Mouse (Mus musculus): Measurements from ENCODE around the gene Shisa7. TPM values are rescaled to one million over a fixed set of nuclear protein-coding genes. Genes with fewer than 3 reads are reported as not detected.
A peak's percentile ranks its signal among the peaks of the same experiment; 100 is the strongest.

Gene Shisa7
- polyA plus RNA-seq, 1 experiment from 2014 or later: 3.3 TPM

- ATAC-seq (ENCODE audit: low FRiP score, low read depth): no peak
- H3K27ac ChIP-seq (replicated peaks): peak within 1 kb of the TSS; percentile 61
- no peaks in the 10 kb centered on the region for H3K9me3 ChIP-seq
- peaks cover 44% of the 10 kb centered on the region for H3K27me3 ChIP-seq
- peak within 1 kb of the TSS; percentile 87 for H3K4me2 ChIP-seq (replicated peaks)
- H3K4me1 ChIP-seq: peaks cover 20% of the 10 kb centered on the region
- H3K4me3 ChIP-seq: peak within 1 kb of the TSS; percentile 56
- H3K9ac ChIP-seq (replicated peaks): peak within 1 kb of the TSS; percentile 82
- WGBS: 15% methylated on average over 24 of the region's 40 CpGs
- peaks cover 9% of the 10 kb centered on the region for H3K36me3 ChIP-seq
Measured at GRCm38 (mm10) chr7:4789436-4789935, 55.0 kb downstream of the Shisa7 start, which contains the start of gene Tmem238. Gene Tmem238, minus strand, starts transcription at chr7:4789656.

- Histone ChIP-seq H3K4me2 (replicated peaks) (peak overlapping the region; percentile 87), H3K27ac (replicated peaks) (peak overlapping the region; percentile 61), H3K4me3 (peak overlapping the region; percentile 56), H3K9me3 (no peaks in the 10 kb centered on the region), H3K4me1 (peaks cover 13% of the 10 kb centered on the region), H3K36me3 (0 out of 2 replicates have a peak, but pooled peaks cover 2% of the 10 kb centered on the region), H3K9ac (replicated peaks) (peak overlapping the region; percentile 82), H3K27me3 (peaks cover 44% of the 10 kb centered on the region)
- peak; percentile 59 for ATAC-seq (ENCODE audit: low FRiP score, low read depth)
- WGBS: 2% methylated on average over 64 of the region's 64 CpGs
Measured at GRCm38 (mm10) chr7:4788499-4789435, 55.7 kb downstream of the Shisa7 start.

GRCm38 (mm10) chr7:4783667-4784268 is 60.7 kb downstream of the Shisa7 start:
- Histone ChIP-seq H3K27ac (replicated peaks) (no peak overlapping the region), H3K27me3 (peaks cover 46% of the 10 kb centered on the region), H3K9me3 (no peaks in the 10 kb centered on the region), H3K4me3 (no peak overlapping the region), H3K4me1 (peaks cover 14% of the 10 kb centered on the region; the same call in 1 of the 2 replicates), H3K9ac (replicated peaks) (no peak overlapping the region), H3K4me2 (replicated peaks) (no peak overlapping the region), H3K36me3 (no peaks in the 10 kb centered on the region)
- 86% methylated on average over 14 of the region's 14 CpGs for WGBS
- ATAC-seq (ENCODE audit: low FRiP score, low read depth): no peak

- Histone ChIP-seq H3K4me1 (peaks cover 13% of the 10 kb centered on the region), H3K9me3 (no peaks in the 10 kb centered on the region), H3K36me3 (no peaks in the 10 kb centered on the region), H3K27ac (replicated peaks) (no peak within 1 kb of the TSS), H3K4me2 (replicated peaks) (no peak within 1 kb of the TSS), H3K9ac (replicated peaks) (no peak within 1 kb of the TSS), H3K4me3 (no peak within 1 kb of the TSS), H3K27me3 (peaks cover 46% of the 10 kb centered on the region)
- ATAC-seq (ENCODE audit: low FRiP score, low read depth): no peak
- 84% methylated on average over 2 of the region's 2 CpGs for WGBS
Measured at GRCm38 (mm10) chr7:4782759-4783158, 61.7 kb downstream of the Shisa7 start, which contains the start of the genes Il11 and Tmem190. Gene Il11, minus strand, starts transcription at chr7:4782859. Gene Tmem190, plus strand, starts transcription at chr7:4782937.

GRCm38 (mm10) chr7:4782130-4782529 is 62.4 kb downstream of the Shisa7 start:
- ATAC-seq (ENCODE audit: low FRiP score, low read depth): no peak
- H3K9me3 ChIP-seq: no peaks in the 10 kb centered on the region
- H3K4me3 ChIP-seq: no peak overlapping the region
- H3K4me2 ChIP-seq (replicated peaks): no peak overlapping the region
- no peak overlapping the region for H3K9ac ChIP-seq (replicated peaks)
- H3K4me1 ChIP-seq: peaks cover 19% of the 10 kb centered on the region
- no peak overlapping the region for H3K27ac ChIP-seq (replicated peaks)
- H3K27me3 ChIP-seq: peaks cover 46% of the 10 kb centered on the region
- whole genome bisulfite sequencing: 58% methylated on average over 3 of the region's 3 CpGs
- no peaks in the 10 kb centered on the region for H3K36me3 ChIP-seq

- Histone ChIP-seq H3K4me1 (peaks cover 23% of the 10 kb centered on the region), H3K27me3 (peaks cover 59% of the 10 kb centered on the region), H3K4me3 (no peak overlapping the region), H3K36me3 (no peaks in the 10 kb centered on the region), H3K9ac (replicated peaks) (no peak overlapping the region; the same call in 1 of the 2 replicates), H3K4me2 (replicated peaks) (no peak overlapping the region), H3K9me3 (no peaks in the 10 kb centered on the region), H3K27ac (replicated peaks) (no peak overlapping the region)
- 35% methylated on average over 5 of the region's 5 CpGs for WGBS
- no peak for ATAC-seq (ENCODE audit: low FRiP score, low read depth)
Measured at GRCm38 (mm10) chr7:4779921-4780320, 64.6 kb downstream of the Shisa7 start.

- Histone ChIP-seq H3K27ac (replicated peaks) (no peak overlapping the region), H3K36me3 (no peaks in the 10 kb centered on the region), H3K9ac (replicated peaks) (peak overlapping the region; percentile 4; the same call in 1 of the 2 replicates), H3K4me2 (replicated peaks) (peak overlapping the region; percentile 48; the same call in 1 of the 2 replicates), H3K9me3 (no peaks in the 10 kb centered on the region), H3K4me3 (no peak overlapping the region), H3K4me1 (peaks cover 23% of the 10 kb centered on the region), H3K27me3 (peaks cover 56% of the 10 kb centered on the region)
- ATAC-seq (ENCODE audit: low FRiP score, low read depth): peak; percentile 17; the same call in 1 of the 2 replicates
- 3% methylated on average over 16 of the region's 20 CpGs for WGBS
Measured at GRCm38 (mm10) chr7:4777851-4778637, 66.5 kb downstream of the Shisa7 start.

- WGBS: 2% methylated on average over 35 of the region's 56 CpGs
Measured at GRCm38 (mm10) chr7:4776861-4777830, 67.3 kb downstream of the Shisa7 start.

GRCm38 (mm10) chr7:4776131-4776530 is 68.4 kb downstream of the Shisa7 start:
- ATAC-seq (ENCODE audit: low FRiP score, low read depth): no peak
- WGBS: 61% methylated on average over 10 of the region's 10 CpGs
- H3K27me3 ChIP-seq: peaks cover 56% of the 10 kb centered on the region

More at GRCm38 (mm10) chr7:4776861-4777830, 67.3 kb downstream of the Shisa7 start:
- no peaks in the 10 kb centered on the region for H3K36me3 ChIP-seq
- H3K27me3 ChIP-seq: peaks cover 56% of the 10 kb centered on the region
- H3K9ac ChIP-seq (replicated peaks): peak overlapping the region; percentile 17
- peak; percentile 89 for ATAC-seq (ENCODE audit: low FRiP score, low read depth)
- H3K27ac ChIP-seq (replicated peaks): no peak overlapping the region
- H3K4me1 ChIP-seq: peaks cover 23% of the 10 kb centered on the region
- peak overlapping the region; percentile 31 for H3K4me3 ChIP-seq
- no peaks in the 10 kb centered on the region for H3K9me3 ChIP-seq
- peak overlapping the region; percentile 48 for H3K4me2 ChIP-seq (replicated peaks)

More at GRCm38 (mm10) chr7:4776131-4776530, 68.4 kb downstream of the Shisa7 start:
- Histone ChIP-seq H3K4me3 (no peak overlapping the region), H3K4me2 (replicated peaks) (no peak overlapping the region), H3K27ac (replicated peaks) (no peak overlapping the region), H3K9ac (replicated peaks) (no peak overlapping the region), H3K9me3 (no peaks in the 10 kb centered on the region), H3K36me3 (no peaks in the 10 kb centered on the region), H3K4me1 (peaks cover 19% of the 10 kb centered on the region)
